Mouse (Mus musculus): ENCODE data around the gene Gm20696. TPM values are rescaled to one million over a fixed set of nuclear protein-coding genes. Genes with fewer than 3 reads are reported as not detected.

The Gm20696 gene
- polyA plus RNA-seq, 1 experiment from 2014 or later: 2.5 TPM

GRCm38 (mm10) chr6:99372016-99372415, 294.6 kb downstream of the Gm20696 start:
- H3K4me3 ChIP-seq (ENCODE audit: low read depth, low read length): no peak overlapping the region
- H3K27ac ChIP-seq (replicated peaks; ENCODE audit: low read depth, low read length): no peak overlapping the region
- ATAC-seq (replicated peaks; ENCODE audit: insufficient number of reproducible peaks, low FRiP score, low TSS enrichment, low read depth) (no peak), DNase-seq (ENCODE audit: low spot score) (no peak)
- H3K4me2 ChIP-seq (ENCODE audit: low read depth, low read length): no peak overlapping the region
- H3K4me1 ChIP-seq (ENCODE audit: control insufficient read depth, insufficient read depth, low read length): no peaks in the 10 kb centered on the region
- no peaks in the 10 kb centered on the region for H3K27me3 ChIP-seq (ENCODE audit: control insufficient read depth, insufficient read depth, low read length)
- no peaks in the 10 kb centered on the region for H3K9me3 ChIP-seq (replicated peaks; ENCODE audit: control insufficient read depth, low read length)
- H3K36me3 ChIP-seq (replicated peaks; ENCODE audit: control insufficient read depth, insufficient read depth, low read depth, low read length): no peaks in the 10 kb centered on the region; the same call in 1 of the 2 replicates
- no peak overlapping the region for H3K9ac ChIP-seq (replicated peaks; ENCODE audit: low read length)
- WGBS: 82% methylated on average over 6 of the region's 6 CpGs

GRCm38 (mm10) chr6:99369931-99370330, 296.7 kb downstream of the Gm20696 start:
- ATAC-seq (replicated peaks; ENCODE audit: insufficient number of reproducible peaks, low FRiP score, low TSS enrichment, low read depth): no peak
- no peaks in the 10 kb centered on the region; the same call in 1 of the 2 replicates for H3K36me3 ChIP-seq (replicated peaks; ENCODE audit: control insufficient read depth, insufficient read depth, low read depth, low read length)
- no peak for DNase-seq (ENCODE audit: low spot score)
- H3K9ac ChIP-seq (replicated peaks; ENCODE audit: low read length): no peak overlapping the region
- H3K27ac ChIP-seq (replicated peaks; ENCODE audit: low read depth, low read length): no peak overlapping the region
- no peaks in the 10 kb centered on the region for H3K27me3 ChIP-seq (ENCODE audit: control insufficient read depth, insufficient read depth, low read length)
- no peaks in the 10 kb centered on the region for H3K4me1 ChIP-seq (ENCODE audit: control insufficient read depth, insufficient read depth, low read length)
- no peak overlapping the region for H3K4me2 ChIP-seq (ENCODE audit: low read depth, low read length)
- 90% methylated on average over 2 of the region's 2 CpGs for WGBS
- no peak overlapping the region for H3K4me3 ChIP-seq (ENCODE audit: low read depth, low read length)
- H3K9me3 ChIP-seq (replicated peaks; ENCODE audit: control insufficient read depth, low read length): no peaks in the 10 kb centered on the region

- no peak overlapping the region for H3K9ac ChIP-seq (replicated peaks; ENCODE audit: low read length)
- H3K4me3 ChIP-seq (ENCODE audit: low read depth, low read length): no peak overlapping the region
- ATAC-seq (replicated peaks; ENCODE audit: insufficient number of reproducible peaks, low FRiP score, low TSS enrichment, low read depth) (no peak), DNase-seq (ENCODE audit: low spot score) (no peak)
- H3K36me3 ChIP-seq (replicated peaks; ENCODE audit: control insufficient read depth, insufficient read depth, low read depth, low read length): no peaks in the 10 kb centered on the region; the same call in 1 of the 2 replicates
- H3K4me2 ChIP-seq (ENCODE audit: low read depth, low read length): no peak overlapping the region
- no peaks in the 10 kb centered on the region for H3K27me3 ChIP-seq (ENCODE audit: control insufficient read depth, insufficient read depth, low read length)
- H3K27ac ChIP-seq (replicated peaks; ENCODE audit: low read depth, low read length): no peak overlapping the region
- 87% methylated on average over 3 of the region's 3 CpGs for WGBS
- H3K4me1 ChIP-seq (ENCODE audit: control insufficient read depth, insufficient read depth, low read length): no peaks in the 10 kb centered on the region
- no peaks in the 10 kb centered on the region for H3K9me3 ChIP-seq (replicated peaks; ENCODE audit: control insufficient read depth, low read length)
Measured at GRCm38 (mm10) chr6:99369156-99369555, 297.4 kb downstream of the Gm20696 start.

- no peak overlapping the region for H3K4me3 ChIP-seq (ENCODE audit: low read depth, low read length)
- no peaks in the 10 kb centered on the region for H3K4me1 ChIP-seq (ENCODE audit: control insufficient read depth, insufficient read depth, low read length)
- no peak overlapping the region for H3K27ac ChIP-seq (replicated peaks; ENCODE audit: low read depth, low read length)
- 78% methylated on average over 4 of the region's 4 CpGs for WGBS
- no peak for DNase-seq (ENCODE audit: low spot score)
- no peak overlapping the region for H3K4me2 ChIP-seq (ENCODE audit: low read depth, low read length)
- H3K9ac ChIP-seq (replicated peaks; ENCODE audit: low read length): no peak overlapping the region
- no peaks in the 10 kb centered on the region; the same call in 1 of the 2 replicates for H3K36me3 ChIP-seq (replicated peaks; ENCODE audit: control insufficient read depth, insufficient read depth, low read depth, low read length)
- no peak for ATAC-seq (replicated peaks; ENCODE audit: insufficient number of reproducible peaks, low FRiP score, low TSS enrichment, low read depth)
- H3K27me3 ChIP-seq (ENCODE audit: control insufficient read depth, insufficient read depth, low read length): no peaks in the 10 kb centered on the region
- H3K9me3 ChIP-seq (replicated peaks; ENCODE audit: control insufficient read depth, low read length): no peaks in the 10 kb centered on the region
Measured at GRCm38 (mm10) chr6:99368118-99368753, 298.4 kb downstream of the Gm20696 start.

DNA sequence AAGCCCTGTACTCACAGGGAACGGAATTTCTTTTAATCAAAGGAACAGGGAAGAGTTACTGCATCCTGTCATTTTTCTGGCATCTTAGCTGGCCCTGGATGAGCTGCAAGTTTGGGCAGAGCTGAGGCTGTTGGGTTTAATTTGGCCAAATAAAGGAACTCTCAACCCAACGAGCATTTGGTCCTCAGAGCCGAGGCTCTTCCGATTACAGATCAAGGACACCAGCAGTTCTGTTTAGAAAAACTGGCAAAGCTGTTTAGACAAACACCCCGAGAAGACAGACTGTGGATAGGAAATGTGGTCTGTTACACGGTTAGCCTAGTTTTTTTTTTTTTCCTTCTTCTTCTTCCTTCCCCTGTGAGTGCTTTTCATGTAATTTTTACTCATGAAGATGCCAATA, 302.1 kb downstream of the Gm20696 start:
- ATAC-seq (replicated peaks; ENCODE audit: insufficient number of reproducible peaks, low FRiP score, low TSS enrichment, low read depth) (no peak), DNase-seq (ENCODE audit: low spot score) (no peak)
- no peaks in the 10 kb centered on the region; the same call in 1 of the 2 replicates for H3K36me3 ChIP-seq (replicated peaks; ENCODE audit: control insufficient read depth, insufficient read depth, low read depth, low read length)
- H3K9me3 ChIP-seq (replicated peaks; ENCODE audit: control insufficient read depth, low read length): no peaks in the 10 kb centered on the region
- no peak overlapping the region for H3K4me2 ChIP-seq (ENCODE audit: low read depth, low read length)
- 71% methylated on average over 6 of the region's 6 CpGs for WGBS
- no peaks in the 10 kb centered on the region for H3K27me3 ChIP-seq (ENCODE audit: control insufficient read depth, insufficient read depth, low read length)
- H3K9ac ChIP-seq (replicated peaks; ENCODE audit: low read length): no peak overlapping the region
- no peak overlapping the region for H3K27ac ChIP-seq (replicated peaks; ENCODE audit: low read depth, low read length)
- H3K4me1 ChIP-seq (ENCODE audit: control insufficient read depth, insufficient read depth, low read length): no peaks in the 10 kb centered on the region
- H3K4me3 ChIP-seq (ENCODE audit: low read depth, low read length): no peak overlapping the region

GRCm38 (mm10) chr6:99360581-99360980, 306.0 kb downstream of the Gm20696 start:
- 87% methylated on average over 4 of the region's 4 CpGs for WGBS
- DNase-seq (ENCODE audit: low spot score): no peak
- no peaks in the 10 kb centered on the region for H3K27me3 ChIP-seq (ENCODE audit: control insufficient read depth, insufficient read depth, low read length)

DNA sequence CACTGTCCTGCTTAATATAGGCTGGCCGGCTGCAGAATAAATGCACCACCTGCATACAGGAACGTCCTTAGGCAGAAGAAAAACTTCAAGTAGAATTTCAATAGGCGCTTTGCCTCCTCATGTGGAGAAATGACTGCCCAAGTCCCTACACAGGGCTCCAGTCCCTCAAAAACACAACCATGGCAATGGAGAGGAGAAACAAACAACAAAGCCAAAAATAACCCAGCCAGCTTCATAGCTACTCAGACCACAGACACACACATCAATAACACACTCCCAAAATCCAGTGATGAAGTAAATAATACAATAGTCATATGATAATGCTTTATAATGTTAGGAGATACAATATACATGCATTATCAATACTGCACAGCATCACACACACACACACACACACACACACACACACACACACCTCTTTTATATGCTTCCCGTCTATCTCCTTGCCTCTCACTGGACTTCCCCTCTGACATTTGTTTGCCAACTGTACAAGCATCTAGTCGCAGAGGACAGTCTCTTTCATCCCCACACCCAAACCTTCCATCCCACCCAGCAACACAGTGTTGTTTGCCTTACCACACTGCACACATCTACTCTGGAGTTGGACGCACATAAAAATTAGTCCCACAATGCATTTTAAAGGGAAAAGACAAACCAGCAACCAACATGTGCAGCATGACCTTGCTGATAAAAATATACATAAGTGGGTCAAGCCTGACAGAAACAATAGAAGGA, 306.7 kb downstream of the Gm20696 start:
- Histone ChIP-seq H3K9ac (replicated peaks; ENCODE audit: low read length) (no peak overlapping the region), H3K9me3 (replicated peaks; ENCODE audit: control insufficient read depth, low read length) (no peaks in the 10 kb centered on the region), H3K4me3 (ENCODE audit: low read depth, low read length) (no peak overlapping the region), H3K27ac (replicated peaks; ENCODE audit: low read depth, low read length) (no peak overlapping the region), H3K4me1 (ENCODE audit: control insufficient read depth, insufficient read depth, low read length) (no peaks in the 10 kb centered on the region), H3K4me2 (ENCODE audit: low read depth, low read length) (no peak overlapping the region), H3K36me3 (replicated peaks; ENCODE audit: control insufficient read depth, insufficient read depth, low read depth, low read length) (no peaks in the 10 kb centered on the region), H3K27me3 (ENCODE audit: control insufficient read depth, insufficient read depth, low read length) (no peaks in the 10 kb centered on the region)
- WGBS: 84% methylated on average over 6 of the region's 6 CpGs
- DNase-seq (ENCODE audit: low spot score) (no peak), ATAC-seq (replicated peaks; ENCODE audit: insufficient number of reproducible peaks, low FRiP score, low TSS enrichment, low read depth) (no peak)

More at GRCm38 (mm10) chr6:99360581-99360980, 306.0 kb downstream of the Gm20696 start:
- H3K9me3 ChIP-seq (replicated peaks; ENCODE audit: control insufficient read depth, low read length): no peaks in the 10 kb centered on the region
- H3K36me3 ChIP-seq (replicated peaks; ENCODE audit: control insufficient read depth, insufficient read depth, low read depth, low read length): no peaks in the 10 kb centered on the region
- ATAC-seq (replicated peaks; ENCODE audit: insufficient number of reproducible peaks, low FRiP score, low TSS enrichment, low read depth): no peak
- H3K4me3 ChIP-seq (ENCODE audit: low read depth, low read length): no peak overlapping the region
- no peak overlapping the region for H3K9ac ChIP-seq (replicated peaks; ENCODE audit: low read length)
- H3K27ac ChIP-seq (replicated peaks; ENCODE audit: low read depth, low read length): no peak overlapping the region
- no peaks in the 10 kb centered on the region for H3K4me1 ChIP-seq (ENCODE audit: control insufficient read depth, insufficient read depth, low read length)
- no peak overlapping the region for H3K4me2 ChIP-seq (ENCODE audit: low read depth, low read length)

GRCm38 (mm10) chr6:99359036-99359698, 307.4 kb downstream of the Gm20696 start:
- Histone ChIP-seq H3K4me1 (ENCODE audit: control insufficient read depth, insufficient read depth, low read length) (no peaks in the 10 kb centered on the region), H3K27me3 (ENCODE audit: control insufficient read depth, insufficient read depth, low read length) (no peaks in the 10 kb centered on the region), H3K9ac (replicated peaks; ENCODE audit: low read length) (no peak overlapping the region), H3K27ac (replicated peaks; ENCODE audit: low read depth, low read length) (no peak overlapping the region), H3K9me3 (replicated peaks; ENCODE audit: control insufficient read depth, low read length) (no peaks in the 10 kb centered on the region), H3K36me3 (replicated peaks; ENCODE audit: control insufficient read depth, insufficient read depth, low read depth, low read length) (no peaks in the 10 kb centered on the region), H3K4me3 (ENCODE audit: low read depth, low read length) (no peak overlapping the region), H3K4me2 (ENCODE audit: low read depth, low read length) (no peak overlapping the region)
- no peak for DNase-seq (ENCODE audit: low spot score)
- ATAC-seq (replicated peaks; ENCODE audit: insufficient number of reproducible peaks, low FRiP score, low TSS enrichment, low read depth): no peak
- WGBS: 83% methylated on average over 9 of the region's 9 CpGs

All from embryonic facial prominence, embryonic 11.5 days (tissue).